Mouse (Mus musculus) limb, embryonic 12.5 days (tissue): ENCODE measurements at regions not wholly inside any gene's neighbourhood (a gene's known extent, or its start where the extent isn't known, plus 50 kb on each side); places are given as distances from the start of the nearest gene placed in this dataset.

Experiments used
- ATAC-seq: fragments of 200-750 bp; cut with Nextera tagmentation; 2 replicates; pipeline ENCODE4 v1.8.0; 2017; ENCODE audit warnings: low read depth, moderate TSS enrichment; ENCODE audit not compliant: insufficient number of reproducible peaks, insufficient read depth, low FRiP score, low TSS enrichment
- H3K27ac ChIP-seq: fragments of 300-500 bp; sonication (generic); 2 replicates; pipeline ENCODE4 v1.5.1; 2016; ENCODE audit warnings: mild to moderate bottlenecking, moderate library complexity
- H3K27me3 ChIP-seq: fragments of 300-500 bp; sonication (generic); 2 replicates; pipeline ENCODE4 v1.6.1; 2016; ENCODE audit warnings: mild to moderate bottlenecking, moderate library complexity
- H3K36me3 ChIP-seq: fragments of 300-500 bp; sonication (generic); 2 replicates; pipeline ENCODE4 v1.6.1; 2016; ENCODE audit warnings: mild to moderate bottlenecking, moderate library complexity
- H3K4me1 ChIP-seq: fragments of 300-500 bp; sonication (generic); replicated peaks from 2 replicates; pipeline ENCODE4 v1.6.1; 2016
- H3K4me2 ChIP-seq: fragments of 300-500 bp; sonication (generic); 2 replicates; pipeline ENCODE4 v1.6.1; 2016; ENCODE audit warnings: mild to moderate bottlenecking, moderate library complexity
- H3K4me3 ChIP-seq: fragments of 300-500 bp; sonication (generic); replicated peaks from 2 replicates; pipeline ENCODE4 v1.5.1; 2016; ENCODE audit warnings: mild to moderate bottlenecking
- H3K9ac ChIP-seq: fragments of 300-500 bp; sonication (generic); replicated peaks from 2 replicates; pipeline ENCODE4 v1.6.1; 2016; ENCODE audit warnings: mild to moderate bottlenecking, moderate library complexity
- H3K9me3 ChIP-seq: fragments of 300-500 bp; sonication (generic); 2 replicates; pipeline ENCODE4 v1.6.1; 2016; ENCODE audit warnings: mild to moderate bottlenecking, moderate library complexity
- WGBS: fragments of 180-500 bp; shearing (Covaris S2); methylation state at CpG from one replicate; pipeline ENCODE4 v1.1.7; 2016; 5-methylcytosine and 5-hydroxymethylcytosine counted together

- H3K27me3 ChIP-seq, result no peaks in the 10 kb centered on the region; the same call in 1 of the 2 replicates
- H3K9me3 ChIP-seq, result no peaks in the 10 kb centered on the region
- peak overlapping the region; percentile 11 for H3K4me2 ChIP-seq
- peak overlapping the region; percentile 85 for H3K27ac ChIP-seq
- 17% methylated on average over 7 of the region's 7 CpGs for WGBS
- H3K9ac ChIP-seq, result no peak overlapping the region
- peak; percentile 90 for ATAC-seq
- H3K4me3 ChIP-seq, result no peak overlapping the region
- H3K4me1 ChIP-seq, result peaks cover 42% of the 10 kb centered on the region
- no peaks in the 10 kb centered on the region for H3K36me3 ChIP-seq
These were observed 666.5 kb downstream of the Vrk1 start for GRCm38 (mm10) chr12:106676566-106676965.

DNA sequence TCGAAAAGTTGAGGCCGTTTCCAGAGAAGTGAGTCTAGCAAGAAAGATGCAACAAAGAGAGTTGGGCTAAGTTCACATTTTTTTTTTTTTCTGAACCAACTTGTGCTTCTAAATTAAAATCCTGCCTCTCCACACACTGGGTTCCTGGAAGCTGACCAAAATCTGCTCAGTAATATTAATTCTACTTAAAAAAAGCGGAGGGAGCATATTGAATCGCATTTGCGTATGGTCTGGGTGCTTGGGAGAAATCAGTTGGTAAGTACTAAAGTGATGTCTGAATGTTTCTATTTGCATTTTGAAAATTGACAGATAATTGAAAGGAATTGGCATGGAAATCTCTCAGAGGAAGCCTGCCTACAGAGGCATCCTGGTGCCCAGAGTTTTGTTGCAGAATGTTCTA, 676.0 kb downstream of the Vrk1 start:
- H3K27ac ChIP-seq, result no peak overlapping the region
- no peak overlapping the region for H3K9ac ChIP-seq
- 89% methylated on average over 5 of the region's 5 CpGs for WGBS
- ATAC-seq, result no peak
- no peaks in the 10 kb centered on the region for H3K36me3 ChIP-seq
- H3K4me1 ChIP-seq, result peaks cover 20% of the 10 kb centered on the region
- H3K4me3 ChIP-seq, result no peak overlapping the region
- no peaks in the 10 kb centered on the region for H3K9me3 ChIP-seq
- H3K27me3 ChIP-seq, result 0 out of 2 replicates have a peak, but pooled peaks cover 8% of the 10 kb centered on the region
- H3K4me2 ChIP-seq, result no peak overlapping the region

DNA sequence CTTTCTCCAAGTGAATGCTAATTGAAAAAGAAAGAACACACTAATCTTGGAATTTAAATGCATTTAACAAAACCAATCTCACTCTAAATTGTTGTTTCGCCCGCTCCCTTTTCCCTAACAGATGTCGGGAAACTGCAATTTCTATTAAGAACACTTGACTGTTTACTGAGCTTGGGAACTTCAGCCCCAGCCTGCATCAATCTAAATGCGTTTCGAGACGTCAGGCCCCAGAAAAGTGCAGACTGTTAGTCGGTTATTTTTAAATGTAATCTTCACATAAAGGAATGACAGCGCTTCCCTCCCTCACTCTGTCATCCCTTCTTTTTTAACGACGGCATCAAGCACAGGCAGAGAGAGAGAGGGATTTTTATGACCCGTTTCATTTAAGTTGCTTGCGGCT, 677.7 kb downstream of the Vrk1 start:
- WGBS, result 7% methylated on average over 12 of the region's 12 CpGs
- H3K27ac ChIP-seq, result peak overlapping the region; percentile 45; the same call in 1 of the 2 replicates
- no peak overlapping the region for H3K4me3 ChIP-seq
- H3K9me3 ChIP-seq, result no peaks in the 10 kb centered on the region
- no peaks in the 10 kb centered on the region for H3K36me3 ChIP-seq
- peak overlapping the region; percentile 35 for H3K4me2 ChIP-seq
- peaks cover 20% of the 10 kb centered on the region for H3K4me1 ChIP-seq
- H3K27me3 ChIP-seq, result 0 out of 2 replicates have a peak, but pooled peaks cover 8% of the 10 kb centered on the region
- ATAC-seq, result no peak
- no peak overlapping the region for H3K9ac ChIP-seq

GRCm38 (mm10) chr12:106688156-106688740, 678.2 kb downstream of the Vrk1 start:
- WGBS, result 52% methylated on average over 17 of the region's 17 CpGs
- ATAC-seq, result no peak
- Histone ChIP-seq H3K27ac (peak overlapping the region; percentile 45; the same call in 1 of the 2 replicates), H3K36me3 (no peaks in the 10 kb centered on the region), H3K4me2 (peak overlapping the region; percentile 35), H3K4me3 (no peak overlapping the region), H3K9ac (no peak overlapping the region), H3K4me1 (peaks cover 20% of the 10 kb centered on the region), H3K9me3 (no peaks in the 10 kb centered on the region), H3K27me3 (0 out of 2 replicates have a peak, but pooled peaks cover 8% of the 10 kb centered on the region)

DNA sequence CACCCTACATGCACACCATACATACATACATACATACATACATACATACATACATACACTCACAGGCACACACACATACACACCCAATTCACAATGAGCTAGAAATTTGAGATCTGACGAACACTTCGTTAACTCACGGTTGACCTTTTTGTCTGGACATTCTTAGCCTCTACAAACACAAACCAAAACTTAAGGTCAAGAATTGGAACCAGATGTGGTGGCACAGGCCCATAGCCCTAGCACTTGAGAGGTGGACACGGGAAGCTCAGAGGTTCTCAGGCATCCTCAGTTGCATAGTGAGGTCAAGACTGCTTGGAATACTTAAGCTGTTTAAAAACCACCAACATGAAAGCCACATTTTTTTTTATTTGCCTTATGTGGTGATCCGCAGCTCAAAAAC, 692.9 kb downstream of the Vrk1 start:
- Histone ChIP-seq H3K4me3 (no peak overlapping the region), H3K4me1 (no peaks in the 10 kb centered on the region), H3K27me3 (no peaks in the 10 kb centered on the region), H3K4me2 (no peak overlapping the region), H3K9ac (no peak overlapping the region), H3K36me3 (no peaks in the 10 kb centered on the region), H3K9me3 (no peaks in the 10 kb centered on the region), H3K27ac (no peak overlapping the region)
- 43% methylated on average over 5 of the region's 5 CpGs for WGBS
- ATAC-seq, result no peak

DNA sequence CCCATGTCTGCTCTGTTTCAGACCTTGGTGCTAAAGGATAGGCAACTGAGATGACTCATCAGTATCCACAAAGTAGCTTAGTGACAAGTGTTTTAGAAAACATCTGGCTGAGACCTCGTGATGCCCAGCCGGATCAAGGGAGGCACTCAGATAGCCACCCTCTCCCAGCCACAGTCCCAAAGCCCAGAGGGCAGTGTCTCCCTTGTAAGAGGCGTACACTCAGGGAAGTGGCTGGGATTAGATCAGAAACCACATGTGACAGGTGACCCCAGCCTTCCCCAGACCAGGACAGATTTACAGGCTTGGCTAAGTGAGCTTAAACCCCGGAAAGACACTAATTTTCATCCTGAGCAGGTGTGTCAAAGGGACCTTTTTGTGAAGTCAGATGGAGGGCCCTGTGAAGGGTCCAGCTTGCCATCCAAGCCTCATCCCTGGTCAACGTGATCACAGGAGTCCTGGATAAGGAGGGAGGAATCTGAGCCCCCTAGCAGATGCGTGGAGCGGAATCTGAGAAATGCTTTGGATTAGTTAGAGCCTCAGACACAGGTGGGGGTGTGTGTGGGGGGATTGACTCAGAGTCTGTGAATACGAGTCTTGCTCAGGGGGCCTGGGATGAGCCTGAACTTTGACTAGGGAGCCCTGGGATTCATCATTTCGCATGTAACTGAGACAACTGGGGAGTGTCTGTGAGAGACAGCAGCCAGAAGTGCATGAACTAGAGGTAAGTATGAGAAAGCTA, 711.4 kb downstream of the Vrk1 start:
- WGBS, result 44% methylated on average over 9 of the region's 9 CpGs
- no peak; the same call in 1 of the 2 replicates for ATAC-seq
- Histone ChIP-seq H3K27me3 (0 out of 2 replicates have a peak, but pooled peaks cover 6% of the 10 kb centered on the region), H3K9me3 (no peaks in the 10 kb centered on the region), H3K4me3 (no peak overlapping the region), H3K4me2 (no peak overlapping the region), H3K27ac (no peak overlapping the region), H3K4me1 (peaks cover 8% of the 10 kb centered on the region), H3K9ac (no peak overlapping the region), H3K36me3 (no peaks in the 10 kb centered on the region)

GRCm38 (mm10) chr12:106722010-106722362, 712.0 kb downstream of the Vrk1 start:
- H3K4me1 ChIP-seq, result peaks cover 8% of the 10 kb centered on the region
- H3K4me3 ChIP-seq, result no peak overlapping the region
- 0 out of 2 replicates have a peak, but pooled peaks cover 6% of the 10 kb centered on the region for H3K27me3 ChIP-seq
- H3K36me3 ChIP-seq, result no peaks in the 10 kb centered on the region
- ATAC-seq, result no peak
- no peaks in the 10 kb centered on the region for H3K9me3 ChIP-seq
- WGBS, result 61% methylated on average over 2 of the region's 2 CpGs
- no peak overlapping the region for H3K4me2 ChIP-seq
- no peak overlapping the region for H3K9ac ChIP-seq
- no peak overlapping the region for H3K27ac ChIP-seq

GRCm38 (mm10) chr12:106722761-106723160, 712.7 kb downstream of the Vrk1 start:
- Histone ChIP-seq H3K36me3 (no peaks in the 10 kb centered on the region), H3K27ac (no peak overlapping the region), H3K27me3 (0 out of 2 replicates have a peak, but pooled peaks cover 6% of the 10 kb centered on the region), H3K4me2 (no peak overlapping the region), H3K4me3 (no peak overlapping the region), H3K9me3 (no peaks in the 10 kb centered on the region), H3K4me1 (peaks cover 8% of the 10 kb centered on the region), H3K9ac (no peak overlapping the region)
- no peak for ATAC-seq
- WGBS, result 15% methylated on average over 4 of the region's 4 CpGs

- H3K36me3 ChIP-seq, result no peaks in the 10 kb centered on the region
- no peak overlapping the region for H3K27ac ChIP-seq
- H3K4me2 ChIP-seq, result no peak overlapping the region
- H3K4me3 ChIP-seq, result no peak overlapping the region
- ATAC-seq, result no peak
- no peaks in the 10 kb centered on the region; the same call in 1 of the 2 replicates for H3K27me3 ChIP-seq
- WGBS, result 91% methylated on average over 8 of the region's 8 CpGs
- H3K9ac ChIP-seq, result no peak overlapping the region
- peaks cover 27% of the 10 kb centered on the region for H3K4me1 ChIP-seq
- H3K9me3 ChIP-seq, result no peaks in the 10 kb centered on the region
These were observed 716.9 kb downstream of the Vrk1 start for GRCm38 (mm10) chr12:106726920-106727319.

DNA sequence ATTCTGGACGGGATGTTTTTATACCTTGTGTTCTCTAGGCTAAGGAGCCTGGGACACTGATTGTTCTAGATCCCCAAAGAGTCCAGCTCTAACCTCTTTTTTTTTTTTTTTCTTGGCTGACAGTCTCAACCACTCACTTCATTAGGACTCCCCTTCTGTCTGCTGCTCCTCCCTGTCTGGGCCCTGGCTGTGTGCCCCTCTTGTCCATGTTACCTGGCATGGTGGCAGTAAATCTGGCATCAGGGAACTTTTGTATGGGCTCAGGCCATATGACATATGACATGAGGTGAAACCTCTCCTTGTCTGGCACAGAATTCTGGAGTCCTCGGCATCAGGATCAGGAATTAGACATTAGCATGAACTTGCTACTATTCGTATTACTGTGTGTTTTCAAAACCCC, 717.5 kb downstream of the Vrk1 start:
- no peaks in the 10 kb centered on the region; the same call in 1 of the 2 replicates for H3K27me3 ChIP-seq
- no peak overlapping the region for H3K9ac ChIP-seq
- H3K4me3 ChIP-seq, result no peak overlapping the region
- no peaks in the 10 kb centered on the region for H3K9me3 ChIP-seq
- 88% methylated on average over 3 of the region's 3 CpGs for WGBS
- no peak overlapping the region for H3K4me2 ChIP-seq
- H3K27ac ChIP-seq, result no peak overlapping the region
- H3K4me1 ChIP-seq, result peaks cover 31% of the 10 kb centered on the region
- no peaks in the 10 kb centered on the region for H3K36me3 ChIP-seq
- ATAC-seq, result no peak

GRCm38 (mm10) chr12:106729686-106730085, 719.7 kb downstream of the Vrk1 start:
- WGBS, result 24% methylated on average over 5 of the region's 5 CpGs
- H3K36me3 ChIP-seq, result no peaks in the 10 kb centered on the region
- H3K4me2 ChIP-seq, result peak overlapping the region; percentile 15
- H3K9me3 ChIP-seq, result no peaks in the 10 kb centered on the region
- 0 out of 2 replicates have a peak, but pooled peaks have one; percentile 44 for ATAC-seq
- no peaks in the 10 kb centered on the region; the same call in 1 of the 2 replicates for H3K27me3 ChIP-seq
- no peak overlapping the region for H3K4me3 ChIP-seq
- peak overlapping the region; percentile 76 for H3K27ac ChIP-seq
- H3K9ac ChIP-seq, result no peak overlapping the region
- peaks cover 32% of the 10 kb centered on the region for H3K4me1 ChIP-seq
